Mouse (Mus musculus): ENCODE results near the gene Neurl2.

DNA sequence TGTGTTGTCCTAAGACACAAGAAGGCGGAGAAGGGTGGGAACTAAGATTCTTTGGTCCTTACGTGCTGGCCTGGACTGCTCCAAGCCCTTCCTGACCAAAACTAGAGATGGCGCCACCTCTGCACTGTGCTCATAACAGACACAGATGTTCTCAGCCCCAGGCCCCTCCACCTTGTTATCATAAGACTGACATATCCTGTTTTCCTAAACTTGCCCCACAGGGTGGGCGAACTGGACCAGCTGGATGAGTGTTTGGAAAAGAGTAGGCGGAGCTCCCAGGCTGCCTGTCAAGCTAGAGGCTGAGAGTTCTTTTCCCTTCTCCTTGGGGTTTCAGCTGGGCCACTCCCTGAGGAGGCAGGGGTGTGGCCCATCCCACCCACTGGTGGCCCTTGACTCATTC is 15.6 kb downstream of the Neurl2 start:
- TF ChIP-seq RCOR1 (conservative IDR thresholded peaks at IDR 0.05; ENCODE audit: low read depth, low read length) = no peak
- TF ChIP-seq USF2 (conservative IDR thresholded peaks at IDR 0.05; ENCODE audit: low read depth, low read length) = no peak
- TF ChIP-seq ZNF384 (IDR thresholded peaks at IDR 0.05; ENCODE audit: low read depth, low read length) = no peak
- peak in 1 of 2 experiments; percentile 29; a peak in 2 of 4 replicates for TF ChIP-seq CTCF (conservative IDR thresholded peaks at IDR 0.05 in 1 of 2, IDR thresholded peaks at IDR 0.05 in 1 of 2; ENCODE audit: low read depth in 2 of 2, low read length in 2 of 2)
- no peak for TF ChIP-seq TCF12 (IDR thresholded peaks at IDR 0.05; ENCODE audit: low read depth, low read length)
- TF ChIP-seq POLR2A (IDR thresholded peaks at IDR 0.05; ENCODE audit: low read depth, low read length) = no peak
- TF ChIP-seq ETS1 (conservative IDR thresholded peaks at IDR 0.05; ENCODE audit: low read depth, low read length) = no peak
- no peak for TF ChIP-seq EP300 (IDR thresholded peaks at IDR 0.05; ENCODE audit: low read length)
- TF ChIP-seq KAT2A (IDR thresholded peaks at IDR 0.05; ENCODE audit: insufficient replicate concordance, low read length) = no peak
